10 mouse cellular contexts compared by ENCODE assay signal in the genomic region with DNA sequence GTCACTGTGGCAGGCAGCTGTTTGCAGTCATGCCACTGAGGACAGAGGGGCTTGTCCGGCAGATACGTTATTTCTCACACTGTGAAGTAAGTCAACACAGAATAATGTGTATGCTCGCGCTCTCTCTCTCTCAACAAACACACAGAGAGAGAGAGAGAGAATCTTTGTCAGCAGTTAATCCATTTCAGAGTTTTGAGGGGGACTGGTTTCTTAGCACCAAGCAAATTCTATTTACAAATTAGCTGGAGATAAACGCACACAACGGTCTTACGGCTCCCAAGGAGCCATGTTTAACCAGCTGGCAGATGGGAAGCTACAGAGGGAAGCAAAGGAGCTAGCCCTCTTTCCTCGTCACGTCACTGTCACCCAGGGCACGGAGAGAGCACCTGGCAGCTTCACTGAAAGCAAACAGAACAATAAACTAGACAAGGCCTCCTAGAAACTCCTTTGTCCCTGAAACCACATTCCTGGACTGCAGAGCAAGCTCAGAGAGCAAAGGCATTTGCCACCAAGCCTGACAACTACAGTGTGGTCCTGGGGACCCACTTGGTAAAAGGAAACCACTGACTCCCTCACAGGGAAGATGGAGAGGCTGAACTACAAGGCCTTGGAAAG. TPM values are rescaled to one million over a fixed set of nuclear protein-coding genes. Genes with fewer than 3 reads are reported as not detected.
DNase-seq lines count a peak whose midpoint lies in the region; ATAC-seq and TF ChIP-seq lines count a peak whose summit lies in the region.
"Had no signal": no experiment of that assay in that cellular context is flagged by ENCODE, and none has a peak within 500 bp of the region (broad histone marks: within the 10 kb centered on the region; RNA-seq: fewer than 3 reads in every experiment).

No protein-coding gene starts in this region.

- H3K4me1 ChIP-seq in forebrain, embryonic 11.5 days (replicated peaks; ENCODE audit: control insufficient read depth, insufficient read depth, low read length), result peaks cover 40% of the 10 kb centered on the region
- peaks cover 15% of the 10 kb centered on the region for H3K4me1 ChIP-seq in forebrain, embryonic 16.5 days (replicated peaks; ENCODE audit: control insufficient read depth, insufficient read depth, low read length)
- peaks cover 95% of the 10 kb centered on the region for H3K4me1 ChIP-seq in kidney, embryonic 16.5 days (ENCODE audit: insufficient read depth, low read length)
- peaks cover 70% of the 10 kb centered on the region for H3K4me1 ChIP-seq in midbrain, embryonic 11.5 days (ENCODE audit: control insufficient read depth, insufficient read depth, low read length)

- H3K9me3 ChIP-seq in forebrain, embryonic 11.5 days (ENCODE audit: control insufficient read depth, low read length), result no peaks in the 10 kb centered on the region
- H3K9me3 ChIP-seq in forebrain, embryonic 16.5 days (ENCODE audit: control insufficient read depth, low read length), result no peaks in the 10 kb centered on the region
- H3K9me3 ChIP-seq in kidney, embryonic 16.5 days (ENCODE audit: low read length), result no peaks in the 10 kb centered on the region
- H3K9me3 ChIP-seq in midbrain, embryonic 11.5 days (ENCODE audit: control insufficient read depth, low read length), result no peaks in the 10 kb centered on the region

- 0 out of 2 replicates have a peak overlapping the region, but pooled peaks have one; percentile 16 for H3K4me2 ChIP-seq in forebrain, embryonic 11.5 days (ENCODE audit: low read depth, low read length, severe bottlenecking)
- H3K4me2 ChIP-seq in forebrain, embryonic 16.5 days (ENCODE audit: low read length), result no peak overlapping the region
- 0 out of 2 replicates have a peak overlapping the region, but pooled peaks have one; percentile 14 for H3K4me2 ChIP-seq in kidney, embryonic 16.5 days (replicated peaks; ENCODE audit: low read depth, low read length)
- 0 out of 2 replicates have a peak overlapping the region, but pooled peaks have one; percentile 15 for H3K4me2 ChIP-seq in midbrain, embryonic 11.5 days

- WGBS in forebrain, embryonic 11.5 days, result 33% methylated on average over 10 of the region's 10 CpGs
- WGBS in forebrain, embryonic 16.5 days, result 18% methylated on average over 10 of the region's 10 CpGs
- WGBS in kidney, embryonic 16.5 days, result 30% methylated on average over 10 of the region's 10 CpGs
- 27% methylated on average over 10 of the region's 10 CpGs for WGBS in midbrain, embryonic 11.5 days

- no peaks in the 10 kb centered on the region for H3K36me3 ChIP-seq in forebrain, embryonic 11.5 days (ENCODE audit: control insufficient read depth, insufficient read depth, low read length)
- H3K36me3 ChIP-seq in forebrain, embryonic 16.5 days (ENCODE audit: control insufficient read depth, insufficient read depth), result no peaks in the 10 kb centered on the region
- no peaks in the 10 kb centered on the region for H3K36me3 ChIP-seq in kidney, embryonic 16.5 days (ENCODE audit: insufficient read depth, low read length)
- H3K36me3 ChIP-seq in midbrain, embryonic 11.5 days (ENCODE audit: control insufficient read depth, insufficient read depth, low read length), result no peaks in the 10 kb centered on the region

- H3K9ac ChIP-seq in forebrain, embryonic 11.5 days (ENCODE audit: low read length), result no peak overlapping the region
- H3K9ac ChIP-seq in forebrain, embryonic 16.5 days (replicated peaks; ENCODE audit: low read depth, low read length), result no peak overlapping the region
- no peak overlapping the region; the same call in 1 of the 2 replicates for H3K9ac ChIP-seq in kidney, embryonic 16.5 days (replicated peaks; ENCODE audit: low read length)
- peak overlapping the region; percentile 18; the same call in 1 of the 2 replicates for H3K9ac ChIP-seq in midbrain, embryonic 11.5 days (ENCODE audit: low read length)

- no peak for ATAC-seq in forebrain, embryonic 11.5 days (replicated peaks; ENCODE audit: low FRiP score)
- ATAC-seq in forebrain, embryonic 16.5 days, result no peak
- ATAC-seq in kidney, embryonic 16.5 days (ENCODE audit: low FRiP score, low TSS enrichment), result no peak
- no peak for ATAC-seq in midbrain, embryonic 11.5 days (ENCODE audit: low FRiP score)

- H3K4me3 ChIP-seq in forebrain, embryonic 11.5 days (ENCODE audit: low read depth, low read length), result no peak overlapping the region
- H3K4me3 ChIP-seq in forebrain, embryonic 16.5 days (replicated peaks; ENCODE audit: low read length), result no peak overlapping the region
- H3K4me3 ChIP-seq in kidney, embryonic 16.5 days (ENCODE audit: low read length), result no peak overlapping the region
- no peak overlapping the region for H3K4me3 ChIP-seq in midbrain, embryonic 11.5 days (ENCODE audit: low read depth, low read length)

- H3K27ac ChIP-seq in forebrain, embryonic 11.5 days (ENCODE audit: low read depth, low read length), result peak overlapping the region; percentile 31; the same call in 1 of the 2 replicates
- no peak overlapping the region for H3K27ac ChIP-seq in forebrain, embryonic 16.5 days (ENCODE audit: low read length)
- peak overlapping the region; percentile 76 for H3K27ac ChIP-seq in kidney, embryonic 16.5 days (ENCODE audit: low read length)
- peak overlapping the region; percentile 40; the same call in 1 of the 2 replicates for H3K27ac ChIP-seq in midbrain, embryonic 11.5 days (ENCODE audit: low read depth, low read length)

- no peak for DNase-seq in forebrain, embryonic 11.5 days (ENCODE audit: low spot score)
- DNase-seq in kidney, adult 11 months, result no peak
- DNase-seq in brain, embryonic 14.5 days (ENCODE audit: low read depth), result peak; percentile 39
- peak; percentile 86 for DNase-seq in midbrain, embryonic 11.5 days (ENCODE audit: low spot score, missing footprints)
- no peak for DNase-seq in urinary bladder, postnatal 14 days (ENCODE audit: low spot score)
- DNase-seq in frontal cortex, adult 2 months (ENCODE audit: extremely low spot score in 1 of 2, low spot score in 1 of 2), result no peak
- DNase-seq: gastrocnemius, postnatal 10 days; lung, adult 18-20 months had no signal

- no peak for TF ChIP-seq POLR2A in brain, embryonic 14.5 days (IDR thresholded peaks at IDR 0.05; ENCODE audit: borderline replicate concordance, extremely low read depth, insufficient read depth, insufficient read length, poor library complexity, severe bottlenecking)

- H3K27me3 ChIP-seq in forebrain, embryonic 11.5 days (ENCODE audit: control insufficient read depth, insufficient read depth, low read length), result no peaks in the 10 kb centered on the region
- H3K27me3 ChIP-seq in forebrain, embryonic 16.5 days (replicated peaks; ENCODE audit: control insufficient read depth, insufficient read depth, low read length), result 0 out of 2 replicates have a peak, but pooled peaks cover 2% of the 10 kb centered on the region
- H3K27me3 ChIP-seq in kidney, embryonic 16.5 days (ENCODE audit: insufficient read depth, low read length), result no peaks in the 10 kb centered on the region
- H3K27me3 ChIP-seq in midbrain, embryonic 11.5 days (ENCODE audit: control insufficient read depth, insufficient read depth, low read length), result no peaks in the 10 kb centered on the region; the same call in 1 of the 2 replicates

- no peak for TF ChIP-seq CTCF in brain, embryonic 14.5 days (IDR thresholded peaks at IDR 0.05; ENCODE audit: borderline replicate concordance, extremely low read depth, insufficient read depth, insufficient read length)

RNA-seq across cellular contexts. Expression of gene Smad3, which starts 7.3 kb away (rescaled TPM):
- polyA plus RNA-seq in forebrain, embryonic 11.5 days (2014; fragmentation: Nextera tagmentation; extraction: Ambion mirVana), result 16.6 and 17.9 TPM in 2 replicates
- 7.4 and 7.8 TPM in 2 replicates for polyA plus RNA-seq in forebrain, embryonic 16.5 days (2015; fragmentation: Nextera tagmentation; extraction: Ambion mirVana)
- polyA plus RNA-seq in kidney, embryonic 16.5 days (2015; fragmentation: Nextera tagmentation; extraction: Ambion mirVana), result 27.8 and 27.9 TPM in 2 replicates
- polyA plus RNA-seq in brain, embryonic 14.5 days (2012; rRNA removed), result 15.0 and 25.5 TPM in 2 replicates
- 16.5 and 16.8 TPM in 2 replicates for polyA plus RNA-seq in midbrain, embryonic 11.5 days (2014; fragmentation: Nextera tagmentation; extraction: Ambion mirVana)
- polyA plus RNA-seq in frontal cortex, adult 2 months (2012; rRNA removed), result 29.5 and 33.5 TPM in 2 replicates

Comparison
In these comparisons a context has a peak if more than half of its experiments do, and no peak if none do; other contexts are left out.
1. DNase-seq: peak in brain, embryonic 14.5 days (single experiment) and midbrain, embryonic 11.5 days (single experiment); none in forebrain, embryonic 11.5 days (single experiment), kidney, adult 11 months (single experiment), urinary bladder, postnatal 14 days (single experiment) and frontal cortex, adult 2 months (0 of 2).